In genomic region chr1:73902171-73902991, GRCm38 (mm10) we compare ENCODE assay signal across 8 mouse cellular contexts.
DNase-seq lines count a peak whose midpoint lies in the region; ATAC-seq lines count a peak whose summit lies in the region.

No protein-coding gene starts in this region.

- no peaks in the 10 kb centered on the region for H3K36me3 ChIP-seq in forebrain, embryonic 11.5 days (ENCODE audit: control insufficient read depth, insufficient read depth, low read length)

- WGBS in forebrain, embryonic 11.5 days = 31% methylated on average over 15 of the region's 16 CpGs

- no peak overlapping the region for H3K27ac ChIP-seq in forebrain, embryonic 11.5 days (ENCODE audit: low read depth, low read length)

- H3K9ac ChIP-seq in forebrain, embryonic 11.5 days (ENCODE audit: low read length) = no peak overlapping the region

- 0 out of 2 replicates have a peak, but pooled peaks cover 2% of the 10 kb centered on the region for H3K4me1 ChIP-seq in forebrain, embryonic 11.5 days (replicated peaks; ENCODE audit: control insufficient read depth, insufficient read depth, low read length)

- H3K4me3 ChIP-seq in forebrain, embryonic 11.5 days (ENCODE audit: low read depth, low read length) = no peak overlapping the region

- ATAC-seq in forebrain, embryonic 11.5 days (replicated peaks; ENCODE audit: low FRiP score) = peak; percentile 53
- ATAC-seq in erythroblast, adult 5-6 weeks (replicated peaks; ENCODE audit: low FRiP score, poor library complexity, severe bottlenecking) = no peak

- no peak overlapping the region for H3K4me2 ChIP-seq in forebrain, embryonic 11.5 days (ENCODE audit: low read depth, low read length, severe bottlenecking)

- no peaks in the 10 kb centered on the region for H3K9me3 ChIP-seq in forebrain, embryonic 11.5 days (ENCODE audit: control insufficient read depth, low read length)

- no peaks in the 10 kb centered on the region for H3K27me3 ChIP-seq in forebrain, embryonic 11.5 days (ENCODE audit: control insufficient read depth, insufficient read depth, low read length)

- peak; percentile 71 for DNase-seq in MN1 (ENCODE audit: low spot score)
- DNase-seq in c-Kit-negative CD71-positive TER-119-positive erythroid progenitor cells, embryonic 14.5 days (ENCODE audit: low read depth, low spot score) = peak; percentile 17
- peak; percentile 86 for DNase-seq in forebrain, embryonic 11.5 days (ENCODE audit: low spot score)
- peak; percentile 83 for DNase-seq in heart, postnatal 4 days
- DNase-seq in layer of hippocampus, adult 9-10 months (ENCODE audit: low spot score) = peak; percentile 53
- peak; percentile 83 for DNase-seq in lung, postnatal 10 days
- peak; percentile 70 for DNase-seq in right cerebral cortex, adult 18-20 months

Comparison
In these comparisons a context has a peak if more than half of its experiments do, and no peak if none do; other contexts are left out.
1. DNase-seq: peak in every context shown above with its lines; median percentile 86 in forebrain, embryonic 11.5 days; 83 in heart, postnatal 4 days; 83 in lung, postnatal 10 days; 71 in MN1; 70 in right cerebral cortex, adult 18-20 months; 53 in layer of hippocampus, adult 9-10 months; 17 in c-Kit-negative CD71-positive TER-119-positive erythroid progenitor cells, embryonic 14.5 days.